Mouse (Mus musculus) ES-Bruce4 (cell line): ENCODE results near the gene Mettl27.

ENCODE experiments used
- CTCF ChIP-seq: IDR thresholded peaks from one replicate; pipeline ENCODE4 v1.8.1; 2011; ENCODE audit warnings: low read depth, low read length
- EP300 ChIP-seq: IDR thresholded peaks from 2 replicates; pipeline ENCODE4 v1.6.1; 2011; ENCODE audit warnings: low read depth, low read length; ENCODE audit not compliant: insufficient read depth
- POLR2A ChIP-seq: IDR thresholded peaks from one replicate; pipeline ENCODE4 v1.8.1; 2011; ENCODE audit warnings: low read length; ENCODE audit not compliant: insufficient read depth

- TF ChIP-seq CTCF (no peak), POLR2A (no peak), EP300 (no peak)
Observed at GRCm38 (mm10) chr5:134939069-134939468, 6.9 kb downstream of the Mettl27 start.
